In the genomic region with DNA sequence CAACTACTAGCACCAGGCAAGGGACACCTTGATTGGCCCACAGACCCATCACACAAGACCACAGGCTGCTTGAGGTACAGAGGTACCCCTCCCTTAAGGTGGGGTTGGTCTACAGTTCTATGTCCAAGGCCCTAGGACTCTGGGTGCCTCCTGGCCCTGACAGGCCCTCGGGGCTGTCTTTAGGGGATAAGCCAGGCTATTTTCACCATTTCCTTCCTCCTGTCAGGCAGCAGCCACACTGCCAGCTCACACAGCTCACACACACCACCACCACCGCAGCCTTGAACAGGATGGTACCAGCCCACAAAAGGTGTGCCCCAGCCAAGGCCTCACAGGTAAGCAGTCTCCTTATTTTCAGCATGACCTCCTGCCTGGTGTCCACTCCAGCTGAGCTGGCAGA, we compare ENCODE assay signal across 13 mouse cellular contexts. TPM values are rescaled to one million over a fixed set of nuclear protein-coding genes. Genes with fewer than 3 reads are reported as not detected.
DNase-seq lines count a peak whose midpoint lies in the region; ATAC-seq and TF ChIP-seq lines count a peak whose summit lies in the region.
"Had no signal": no experiment of that assay in that cellular context is flagged by ENCODE, and none has a peak within 500 bp of the region (broad histone marks: within the 10 kb centered on the region; RNA-seq: fewer than 3 reads in every experiment).

A gene (plus strand): TSS at position 231 of the 400 bp plus-strand sequence.

- peak within 1 kb of the TSS; percentile 18; the same call in 1 of the 2 replicates for H3K27ac ChIP-seq in heart, embryonic 16.5 days (ENCODE audit: low read length)
- H3K27ac ChIP-seq in MEL (ENCODE audit: control insufficient read depth, low read depth, low read length) = peak within 1 kb of the TSS; percentile 77
- H3K27ac ChIP-seq in intestine, embryonic 15.5 days = no peak within 1 kb of the TSS

- peak in 1 of 2 experiments; percentile 21; a peak in 1 of 4 replicates for TF ChIP-seq EP300 in MEL (IDR thresholded peaks at IDR 0.05; ENCODE audit: low read depth in 1 of 2, low read length in 2 of 2)

- H3K79me2 ChIP-seq in MEL (ENCODE audit: control insufficient read depth, insufficient read depth, low read length, poor library complexity) = no peaks in the 10 kb centered on the region

- no peak for TF ChIP-seq POLR2A in MEL (IDR thresholded peaks at IDR 0.05; ENCODE audit: control insufficient read depth in 1 of 2, insufficient read depth in 1 of 2, low read depth in 1 of 2, low read length in 2 of 2, poor library complexity in 1 of 2)

- H3K4me1 ChIP-seq in heart, embryonic 16.5 days (ENCODE audit: control insufficient read depth, insufficient read depth, low read length) = peaks cover 11% of the 10 kb centered on the region
- H3K4me1 ChIP-seq in MEL (ENCODE audit: control insufficient read depth in 1 of 2, insufficient read depth in 2 of 2, low read length in 2 of 2) = peaks cover 18 to 27% of the 10 kb centered on the region in 2 experiments
- 0 out of 2 replicates have a peak, but pooled peaks cover 2% of the 10 kb centered on the region for H3K4me1 ChIP-seq in intestine, embryonic 15.5 days (replicated peaks)

- 53% methylated on average over 2 of the region's 2 CpGs for WGBS in heart, embryonic 16.5 days
- WGBS in intestine, embryonic 15.5 days = 51% methylated on average over 2 of the region's 2 CpGs

- no peak within 1 kb of the TSS for H3K9ac ChIP-seq in heart, embryonic 16.5 days (ENCODE audit: low read length)
- H3K9ac ChIP-seq in MEL (ENCODE audit: control insufficient read depth, low read depth, low read length, poor library complexity, severe bottlenecking) = peak within 1 kb of the TSS; percentile 31
- no peak within 1 kb of the TSS for H3K9ac ChIP-seq in intestine, embryonic 15.5 days
- H3K9ac ChIP-seq: lung, embryonic 14.5 days had no signal

- TF ChIP-seq RAD21 in MEL (IDR thresholded peaks at IDR 0.05; ENCODE audit: low read depth, low read length) = no peak

- TF ChIP-seq CTCF in MEL (IDR thresholded peaks at IDR 0.05 in 2 of 3, conservative IDR thresholded peaks at IDR 0.05 in 1 of 3; ENCODE audit: control insufficient read depth in 1 of 3, insufficient read depth in 1 of 3, low read depth in 2 of 3, low read length in 3 of 3, poor library complexity in 1 of 3, severe bottlenecking in 1 of 3) = no peak

- no peak within 1 kb of the TSS for H3K4me2 ChIP-seq in heart, embryonic 16.5 days (ENCODE audit: low read depth, low read length)
- H3K4me2 ChIP-seq in intestine, embryonic 15.5 days (replicated peaks) = no peak within 1 kb of the TSS
- H3K4me2 ChIP-seq: lung, embryonic 14.5 days had no signal

- H3K4me3 ChIP-seq in heart, embryonic 16.5 days (ENCODE audit: low read length) = no peak within 1 kb of the TSS
- no peak within 1 kb of the TSS for H3K4me3 ChIP-seq in MEL (ENCODE audit: control insufficient read depth in 1 of 2, insufficient read depth in 1 of 2, low read depth in 2 of 2, low read length in 2 of 2)
- H3K4me3 ChIP-seq in intestine, embryonic 15.5 days (replicated peaks) = no peak within 1 kb of the TSS

- H3K9me3 ChIP-seq in heart, embryonic 16.5 days (replicated peaks; ENCODE audit: control insufficient read depth, low read length) = no peaks in the 10 kb centered on the region
- H3K9me3 ChIP-seq in MEL (replicated peaks; ENCODE audit: insufficient read depth, low read length) = no peaks in the 10 kb centered on the region
- H3K9me3 ChIP-seq in intestine, embryonic 15.5 days = no peaks in the 10 kb centered on the region

- no peak for ATAC-seq in heart, embryonic 16.5 days (replicated peaks; ENCODE audit: extremely low read depth, insufficient read depth, low FRiP score)
- peak; percentile 48 for ATAC-seq in intestine, embryonic 15.5 days
- ATAC-seq in megakaryocyte, adult 5-6 weeks (ENCODE audit: poor library complexity, severe bottlenecking) = peak; percentile 31; the same call in 1 of the 2 replicates
- ATAC-seq: forebrain, embryonic 14.5 days had no signal

- no peaks in the 10 kb centered on the region for H3K27me3 ChIP-seq in heart, embryonic 16.5 days (ENCODE audit: control insufficient read depth, insufficient read depth, low read length)
- no peaks in the 10 kb centered on the region for H3K27me3 ChIP-seq in MEL (ENCODE audit: control insufficient read depth in 1 of 2, insufficient read depth in 2 of 2, low read length in 2 of 2)
- H3K27me3 ChIP-seq in intestine, embryonic 15.5 days (replicated peaks) = no peaks in the 10 kb centered on the region

- no peak for DNase-seq in heart, adult 8-10 months (ENCODE audit: low spot score)
- peak; percentile 32 for DNase-seq in MEL (ENCODE audit: low read depth, low spot score)
- DNase-seq in right cerebral cortex, adult 2 months (ENCODE audit: low spot score in 2 of 2) = no peak
- DNase-seq in urinary bladder, postnatal 10 days (ENCODE audit: low spot score) = no peak
- DNase-seq: cerebellum, adult 9-10 months; layer of hippocampus, postnatal 36 days; thymus, postnatal 4 days had no signal

- no peaks in the 10 kb centered on the region for H3K36me3 ChIP-seq in heart, embryonic 16.5 days (ENCODE audit: control insufficient read depth, insufficient read depth)
- H3K36me3 ChIP-seq in MEL (ENCODE audit: control insufficient read depth in 1 of 2, insufficient read depth in 2 of 2, low read length in 2 of 2) = peaks cover 0 to 18% of the 10 kb centered on the region in 2 experiments; a peak in 2 of 4 replicates
- no peaks in the 10 kb centered on the region for H3K36me3 ChIP-seq in intestine, embryonic 15.5 days

TF ChIP-seq in MEL, 35 proteins besides CTCF, POLR2A, EP300 and RAD21:
- TF ChIP-seq RCOR1 (IDR thresholded peaks at IDR 0.05; ENCODE audit: low read depth, low read length) = no peak
- TF ChIP-seq MXI1 (IDR thresholded peaks at IDR 0.05; ENCODE audit: low read depth, low read length) = 0 out of 2 replicates have a peak, but pooled peaks have one; percentile 34
- TF ChIP-seq TAL1 (IDR thresholded peaks at IDR 0.05; ENCODE audit: low read length) = peak; percentile 35
- peak; percentile 13; the same call in 1 of the 2 replicates for TF ChIP-seq TCF12 (IDR thresholded peaks at IDR 0.05; ENCODE audit: low read depth, low read length)

RNA-seq across cellular contexts. Expression of the gene that starts here (rescaled TPM):
- 3.3 and 3.4 TPM in 2 replicates for polyA plus RNA-seq in heart, embryonic 16.5 days (2015; fragmentation: Nextera tagmentation; extraction: Ambion mirVana)
- total RNA-seq in heart, adult 8-10 months (2022) = 1 to 10 TPM in 3 of 4 experiments, under 1 TPM in 1; 0.81 to 3.6 (median 1.6) TPM
- 2.4 and 3.9 TPM in 2 replicates for total RNA-seq in MEL (2012; rRNA removed)
- polyA plus RNA-seq in MEL (2012; ENCODE audit: insufficient read depth in 1 of 2, insufficient read length in 2 of 2, low read depth in 1 of 2, low replicate concordance in 2 of 2, missing spikeins in 1 of 2) = 10 to 100 TPM in 1 of 2 experiments, not detected in 1; 11.1 TPM
- polyA plus RNA-seq in intestine, embryonic 15.5 days (2015; fragmentation: Nextera tagmentation; extraction: Ambion mirVana) = 1.4 and 2.2 TPM in 2 replicates
- total RNA-seq in megakaryocyte, adult 5-6 weeks (2015) = 0.16 and 1.2 TPM in 2 replicates
- 0.59 TPM in 1 of 2 replicates, not detected in the other for total RNA-seq in megakaryocyte, adult 5-6 weeks (2017)
- total RNA-seq: gastrocnemius, adult 18-20 months had no signal
